Mouse (Mus musculus) thymus, postnatal 25 days (tissue): Measurements from ENCODE around the gene Egln3.

Source experiments
- DNase-seq: peaks from one replicate; pipeline ENCODE4 v3.0.0; 2022

Egln3 gene

GRCm38 (mm10) chr12:54203656-54204045, at the start of gene Egln3:
Gene Egln3 (minus strand): TSS chr12:54203860.
- DNase-seq = peak; percentile 90

DNA sequence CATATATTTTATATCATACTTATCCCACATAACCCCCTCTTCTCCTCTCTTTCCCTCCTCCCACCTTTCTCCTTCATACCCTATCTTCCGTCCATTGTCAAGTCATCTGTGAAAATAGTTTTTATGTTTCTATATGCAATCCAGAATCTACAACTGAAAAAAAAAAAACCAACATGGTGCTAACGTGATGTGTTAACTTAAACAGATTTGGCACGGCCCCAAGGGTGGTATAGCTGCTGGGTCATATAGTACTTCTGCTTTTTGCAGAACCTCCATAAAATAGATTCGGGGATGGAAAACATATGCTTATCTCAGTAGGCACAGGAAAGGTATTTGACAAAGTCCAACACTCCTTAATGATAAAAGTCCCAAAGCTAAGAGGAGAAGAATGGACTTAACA, 49.8 kb upstream of the Egln3 start:
- no peak for DNase-seq

- DNase-seq = no peak
Observed at GRCm38 (mm10) chr12:54251942-54252400, 48.3 kb upstream of the Egln3 start.

DNA sequence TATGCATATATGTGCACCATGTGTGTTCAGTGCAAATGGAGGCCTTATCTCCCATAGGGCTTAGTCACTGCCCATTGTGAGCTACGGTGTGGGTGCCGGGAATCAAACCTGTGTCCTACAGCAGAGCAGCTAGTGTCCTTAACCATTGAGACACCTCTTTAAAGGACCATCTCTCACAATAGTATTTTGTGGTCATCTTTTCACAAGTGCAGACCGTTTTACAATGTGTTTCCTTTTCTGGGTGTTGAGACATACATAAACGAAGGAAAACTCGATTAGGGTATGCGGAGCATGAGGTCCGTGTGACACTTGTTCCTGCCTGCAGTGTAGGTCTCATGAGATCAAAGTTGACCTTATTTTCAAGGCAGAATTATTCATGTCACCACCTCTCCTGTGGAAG, 44.2 kb upstream of the Egln3 start:
- no peak for DNase-seq

DNA sequence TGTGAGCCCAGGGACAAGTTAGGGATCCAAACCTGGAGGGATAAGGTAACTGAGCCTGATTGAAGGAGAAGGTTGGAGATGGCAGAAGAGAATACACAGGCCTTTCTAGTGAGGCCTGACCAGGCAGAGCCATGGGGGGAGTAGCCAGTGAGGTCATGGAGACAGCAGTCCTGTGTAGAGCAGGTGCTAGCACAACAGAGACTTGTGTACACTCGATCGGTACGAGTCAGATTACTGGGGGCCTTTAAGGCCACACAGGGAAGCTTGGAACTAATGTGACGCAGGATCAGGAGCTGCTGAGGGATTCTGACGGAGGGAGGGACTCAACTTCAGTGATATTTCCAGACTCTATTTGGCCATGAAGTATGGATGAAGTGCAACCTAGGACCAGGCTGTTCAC, 39.5 kb upstream of the Egln3 start:
- no peak for DNase-seq

DNA sequence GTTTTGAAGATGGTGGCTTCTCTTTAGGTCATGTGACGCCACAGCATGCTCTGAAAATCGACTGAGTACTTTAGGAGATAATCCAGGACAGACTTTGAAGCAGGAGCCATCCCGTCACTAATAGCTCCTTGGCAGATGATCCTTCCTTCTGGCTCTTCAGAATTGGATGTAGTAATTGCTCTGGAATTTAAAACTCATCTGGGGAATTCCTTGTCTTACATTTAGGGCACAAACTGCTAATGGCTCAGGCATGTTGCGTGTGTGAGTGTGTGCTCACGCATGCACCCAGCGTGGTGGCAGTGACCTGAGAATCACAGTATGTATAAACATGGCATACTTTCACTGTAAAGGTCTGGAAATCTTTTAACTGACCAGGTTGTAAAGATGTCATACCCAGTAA, 38.3 kb upstream of the Egln3 start:
- no peak for DNase-seq

DNA sequence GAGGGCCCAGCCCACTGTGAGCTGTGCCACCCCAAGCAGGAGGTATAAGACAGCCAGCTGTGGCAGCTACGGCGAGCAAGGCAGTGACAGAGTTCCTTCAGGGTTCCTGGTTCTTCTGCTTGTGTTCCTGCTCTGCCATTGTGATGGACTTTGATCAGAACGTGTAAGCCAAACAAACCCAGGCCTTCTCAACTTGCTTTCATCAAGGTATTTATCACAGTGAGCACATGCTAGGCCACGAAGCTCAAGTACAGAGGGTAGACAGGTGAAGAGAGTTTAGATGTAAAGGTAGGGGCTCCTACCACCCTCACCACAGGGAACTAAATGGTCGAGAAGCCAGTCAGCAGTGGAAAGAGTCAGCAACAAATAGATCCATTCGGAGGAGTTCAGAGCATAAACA, 30.1 kb upstream of the Egln3 start:
- DNase-seq = no peak

- no peak for DNase-seq
Observed at GRCm38 (mm10) chr12:54232996-54233603, 29.4 kb upstream of the Egln3 start.

- DNase-seq = no peak
Observed at GRCm38 (mm10) chr12:54232456-54232855, 28.8 kb upstream of the Egln3 start.

GRCm38 (mm10) chr12:54227551-54227950, 23.9 kb upstream of the Egln3 start:
- peak; percentile 10 for DNase-seq

- DNase-seq = no peak
Observed at GRCm38 (mm10) chr12:54226341-54226740, 22.7 kb upstream of the Egln3 start.

DNA sequence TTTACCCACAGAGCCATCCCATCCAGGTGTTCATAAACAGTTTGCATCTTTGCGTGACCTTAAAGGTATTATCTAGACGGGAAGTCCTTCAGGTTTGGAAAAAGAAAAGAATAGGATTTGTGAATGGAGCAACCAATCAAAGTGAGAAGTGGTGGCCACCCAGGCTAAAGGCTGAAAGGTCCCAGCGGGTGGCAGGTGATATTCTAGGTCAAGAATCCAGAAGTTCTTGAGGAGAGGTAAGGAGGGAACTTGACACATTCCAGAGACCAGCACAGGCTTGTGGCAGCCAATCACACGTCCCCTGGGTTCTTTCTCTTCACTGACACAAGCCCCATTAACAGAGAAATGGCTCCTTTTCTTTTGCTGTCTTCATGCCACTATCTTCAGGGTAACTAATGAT, 21.9 kb upstream of the Egln3 start:
- DNase-seq = no peak

GRCm38 (mm10) chr12:54225090-54225489, 21.4 kb upstream of the Egln3 start:
- no peak for DNase-seq

DNA sequence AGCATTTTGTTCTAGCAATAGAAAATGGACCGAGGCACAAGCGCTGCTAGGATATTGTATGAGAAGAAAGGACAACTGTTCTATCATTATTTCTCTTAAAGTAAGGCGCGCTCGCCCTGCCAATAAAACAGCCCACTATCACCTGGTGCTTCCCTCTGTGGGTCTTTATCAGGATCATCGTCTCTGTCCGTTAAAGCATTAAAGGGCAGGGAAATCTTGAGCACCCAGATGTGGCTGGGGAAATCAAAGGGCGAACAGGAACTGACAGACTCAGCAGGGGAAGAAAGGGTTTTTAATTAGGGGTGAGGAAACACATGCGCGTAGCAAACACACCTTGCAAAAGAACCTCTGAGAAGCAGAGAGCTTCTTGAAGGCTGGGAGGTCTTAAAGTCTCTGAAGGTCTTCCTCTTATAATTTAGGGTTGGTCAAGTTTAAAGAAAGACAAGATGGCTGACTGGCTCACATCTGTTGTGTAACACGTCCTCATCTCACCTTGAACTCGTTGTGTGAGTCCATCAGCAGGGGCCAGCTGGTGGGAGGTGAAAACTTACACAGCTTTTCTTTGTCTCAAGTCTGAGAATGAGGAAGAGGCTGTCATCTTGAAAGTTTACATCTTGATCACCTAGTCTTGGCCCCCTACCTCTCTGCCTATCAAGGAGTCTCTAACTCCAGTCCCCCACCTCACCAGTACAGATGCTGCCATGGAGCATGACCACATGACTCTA, 18.5 kb upstream of the Egln3 start:
- no peak for DNase-seq

DNA sequence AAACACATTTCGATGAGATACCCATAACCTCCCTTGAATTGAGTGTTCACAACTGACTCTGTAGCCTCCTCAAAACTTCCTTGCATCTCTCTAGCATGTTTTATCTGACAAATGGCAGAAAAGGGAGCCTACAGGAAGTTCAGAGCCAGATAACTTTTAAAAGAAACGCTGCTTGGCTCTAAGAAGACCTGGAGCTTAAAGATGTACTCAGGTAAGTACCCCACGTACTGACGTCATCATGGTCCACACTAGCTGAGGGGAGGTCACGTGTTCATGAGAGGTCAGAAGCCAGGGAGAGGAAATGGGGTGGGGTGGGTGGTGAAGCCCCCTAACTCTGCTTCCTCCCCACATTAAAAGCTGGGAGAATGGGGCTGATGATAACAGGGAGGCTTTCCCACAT, 13.0 kb upstream of the Egln3 start:
- no peak for DNase-seq

DNA sequence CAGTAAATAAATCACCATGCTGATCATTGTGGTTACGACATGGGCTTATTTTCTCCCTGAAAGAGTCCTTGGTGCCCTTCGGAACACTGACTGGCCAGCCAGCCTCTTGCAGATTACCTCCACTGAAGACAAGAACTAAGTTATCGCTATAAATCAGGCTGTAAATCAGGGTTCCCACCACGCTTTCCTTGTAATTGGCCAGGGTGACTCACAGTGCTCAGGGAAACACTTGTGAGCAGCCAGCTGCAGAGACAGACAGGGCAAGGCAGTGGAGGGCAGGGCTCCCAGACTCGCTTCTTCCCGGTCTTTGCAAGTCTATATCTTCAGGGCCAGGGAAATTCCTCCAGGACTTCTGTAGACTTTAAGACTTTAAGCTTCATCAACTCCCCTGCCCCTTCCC, 10.8 kb upstream of the Egln3 start:
- no peak for DNase-seq

DNA sequence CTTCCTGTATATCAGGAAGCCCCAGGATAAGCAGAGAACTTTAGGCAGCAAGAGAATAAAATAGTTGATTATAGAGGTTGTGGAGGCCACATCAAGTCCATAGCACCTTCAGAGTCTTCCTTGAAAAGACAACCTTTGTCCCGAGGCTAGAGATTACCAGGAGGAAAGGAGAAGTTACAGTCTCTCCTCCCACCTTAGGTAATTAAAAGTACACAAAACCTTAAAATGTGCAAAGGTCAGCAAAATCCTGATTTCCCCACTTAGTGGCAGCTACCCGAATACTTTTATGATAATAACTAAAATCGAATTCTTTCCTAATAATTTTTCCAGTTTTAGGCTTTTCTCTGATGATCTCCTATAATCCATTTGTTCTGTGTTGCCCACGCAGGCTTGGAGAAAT, 10.2 kb upstream of the Egln3 start:
- no peak for DNase-seq

DNA sequence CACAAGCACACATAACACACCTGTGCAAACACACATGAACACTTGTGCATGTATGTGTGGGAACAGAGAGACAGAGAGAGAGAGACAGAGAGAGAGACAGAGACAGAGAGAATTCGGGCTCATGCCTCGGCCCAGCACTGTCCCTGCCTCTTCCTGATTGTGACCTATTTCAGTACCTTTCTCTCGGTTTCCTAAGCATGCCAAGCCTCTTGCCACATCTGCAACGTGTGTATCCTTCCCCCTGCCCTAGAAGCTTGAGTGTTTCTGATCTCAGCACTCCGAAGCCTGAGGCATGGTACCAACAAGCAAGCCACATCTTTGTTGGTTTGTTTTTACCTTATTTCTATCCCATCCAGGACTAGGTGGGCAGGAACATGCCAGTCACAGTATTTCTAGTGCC, 9.6 kb upstream of the Egln3 start:
- no peak for DNase-seq

- DNase-seq = no peak
Observed at GRCm38 (mm10) chr12:54209182-54209563, 5.5 kb upstream of the Egln3 start.

- DNase-seq = no peak
Observed at GRCm38 (mm10) chr12:54208433-54209181, 4.9 kb upstream of the Egln3 start.

- no peak for DNase-seq
Observed at GRCm38 (mm10) chr12:54205731-54206130, 2.1 kb upstream of the Egln3 start.

GRCm38 (mm10) chr12:54205195-54205594, 1.5 kb upstream of the Egln3 start:
- peak; percentile 76 for DNase-seq

GRCm38 (mm10) chr12:54202765-54203655, 650 bp downstream of the Egln3 start:
- DNase-seq = peak; percentile 61
